Mouse (Mus musculus): ENCODE results near the gene Krtap19-3.

- TF ChIP-seq NANOG (IDR thresholded peaks at IDR 0.05; ENCODE audit: borderline replicate concordance, low read length) (no peak), CTCF (conservative IDR thresholded peaks at IDR 0.05; ENCODE audit: low read length) (no peak)
These were observed 12.9 kb downstream of the Krtap19-3 start for GRCm38 (mm10) chr16:88864887-88865407.

Measured in E14TG2a.4 (cell line).